Mouse (Mus musculus) gastrocnemius, adult 8-10 months (tissue): ENCODE measurements at regions not wholly inside any gene's neighbourhood (a gene's known extent, or its start where the extent isn't known, plus 50 kb on each side); places are given as distances from the start of the nearest gene placed in this dataset.

Source experiments
- DNase-seq, 2 experiments: peaks; one replicate each; pipeline ENCODE4 v3.0.0; 2022; ENCODE audit warnings: low spot score in 2 of 2

DNA sequence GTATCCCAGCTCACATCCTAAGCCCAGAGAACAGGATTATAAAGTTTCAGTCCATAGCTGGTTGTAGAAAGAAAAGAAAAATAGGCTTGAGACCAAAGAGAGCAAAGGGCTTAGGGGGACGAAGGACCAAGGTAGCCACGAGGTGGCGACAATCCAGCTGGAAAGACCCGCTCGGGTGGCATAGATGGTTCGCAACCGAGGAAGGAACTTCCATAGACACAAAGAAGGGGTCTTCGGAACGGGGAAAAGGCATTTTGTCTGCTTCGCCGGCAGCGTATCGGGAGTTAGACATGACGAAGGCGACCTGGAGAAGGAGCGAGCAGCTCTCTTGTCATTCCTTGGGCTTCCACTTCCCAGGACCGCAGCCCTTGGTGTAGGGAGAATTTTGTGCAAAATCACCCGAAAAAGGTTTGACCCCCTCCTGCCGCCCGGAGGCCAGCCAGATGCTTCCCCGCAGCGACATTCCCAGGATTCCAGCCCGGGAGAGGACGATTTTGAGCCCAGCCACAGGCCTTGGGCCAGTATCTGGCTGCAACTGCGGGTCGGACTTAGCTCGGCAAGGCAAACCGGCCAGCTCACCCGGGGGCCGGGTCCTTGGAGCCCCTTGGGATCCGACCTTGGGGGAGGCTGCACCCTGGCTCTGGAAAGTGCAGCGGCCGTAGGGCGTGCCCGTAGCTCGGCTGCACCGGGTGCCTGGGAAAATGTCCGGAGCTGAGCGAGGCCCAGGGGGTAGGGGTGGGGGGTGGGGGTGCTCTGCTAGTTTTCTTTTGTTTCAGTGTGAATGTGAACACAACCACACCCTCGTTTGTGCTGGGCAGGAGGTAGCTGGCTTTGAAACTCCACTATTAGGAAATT, 184.5 kb upstream of the Foxn2 start:
- DNase-seq: peak; percentile 60 to 71

DNA sequence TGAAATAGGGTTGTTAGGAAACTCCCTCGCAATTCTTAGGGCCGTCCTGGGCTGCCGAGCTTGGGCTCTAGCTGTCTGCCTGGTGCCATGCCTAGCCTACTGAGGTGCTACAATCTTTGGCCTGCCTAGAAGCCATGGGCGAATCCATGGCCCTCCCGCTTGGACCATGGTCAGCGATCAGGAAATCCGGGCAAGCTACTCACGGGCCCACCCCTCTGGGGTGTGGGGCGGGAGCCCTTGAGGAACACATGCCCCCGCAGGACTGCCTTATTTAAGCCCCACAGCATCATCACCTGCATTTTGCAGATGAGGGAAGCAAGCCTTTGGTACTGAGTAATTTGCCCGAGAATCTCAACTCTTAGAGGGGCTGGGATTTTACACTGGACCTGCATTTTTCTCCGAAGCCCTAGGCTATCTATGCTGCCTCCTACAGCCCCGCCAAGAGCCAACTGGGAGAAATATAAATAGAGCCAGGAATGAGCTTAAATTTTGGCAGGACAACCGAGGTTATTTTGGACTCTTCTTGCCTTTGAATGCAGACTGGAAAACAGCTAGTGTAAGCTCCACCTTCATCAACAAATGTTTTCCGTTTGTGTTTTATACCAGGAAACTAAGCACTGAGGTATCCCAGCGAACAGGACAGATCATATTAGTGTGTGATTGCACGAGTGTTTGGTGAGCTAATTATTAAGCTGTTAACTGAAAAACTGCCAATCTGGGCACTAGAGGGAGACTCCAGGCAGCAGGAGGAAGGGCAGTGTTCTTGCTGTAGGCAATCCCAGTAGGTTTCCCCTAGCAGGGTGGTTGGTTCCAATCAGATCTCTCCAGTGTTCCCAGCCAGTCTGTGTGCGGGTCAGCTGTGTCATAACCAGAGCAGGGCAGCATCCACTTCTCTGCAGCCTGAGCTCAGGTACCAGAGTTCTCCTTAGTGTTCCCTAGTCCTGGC, 183.6 kb upstream of the Foxn2 start:
- peak; percentile 63 to 68 for DNase-seq

DNA sequence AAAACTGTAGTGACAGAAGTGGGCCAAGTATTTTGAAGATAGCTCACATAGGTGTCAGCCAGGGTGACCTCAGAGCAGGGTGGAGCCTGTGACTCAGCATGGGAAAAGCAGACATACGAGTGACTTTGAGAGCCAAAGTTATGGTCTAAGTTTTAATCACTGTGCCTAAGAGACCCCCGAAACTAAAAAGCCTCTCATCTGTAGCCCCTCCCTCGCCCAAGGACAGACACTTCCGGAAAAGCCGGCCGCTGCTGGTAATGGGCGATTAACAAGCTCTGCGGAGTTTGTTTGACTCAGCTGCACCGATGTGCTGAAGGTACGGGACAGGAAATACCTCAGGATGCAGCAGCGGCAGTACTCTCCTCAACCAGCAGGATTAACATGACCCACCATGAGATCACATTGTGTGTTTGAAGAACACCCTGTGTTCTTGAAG, 182.1 kb upstream of the Foxn2 start:
- DNase-seq: peak in 1 of 2 experiments; percentile 13

DNA sequence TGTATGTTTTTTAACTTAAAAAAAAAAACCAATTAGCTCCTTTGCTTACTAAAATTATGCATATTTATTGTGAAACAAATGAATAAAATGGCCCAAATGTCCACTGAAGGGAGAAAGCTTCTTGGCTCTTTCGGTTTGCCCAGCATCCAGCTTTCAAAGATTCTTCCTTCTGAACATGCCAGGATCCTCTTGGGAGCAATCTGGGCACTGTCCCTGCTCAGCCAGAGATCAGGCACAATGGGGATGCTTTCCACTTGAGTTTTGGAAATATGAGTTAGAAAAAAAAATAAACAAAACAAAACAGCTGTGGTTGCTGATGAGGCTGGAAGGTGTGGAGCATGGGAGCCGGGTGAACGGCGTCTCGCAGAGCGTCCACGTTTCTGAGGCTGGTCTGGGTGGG, 180.3 kb upstream of the Foxn2 start:
- DNase-seq: peak in 1 of 2 experiments; percentile 18

DNA sequence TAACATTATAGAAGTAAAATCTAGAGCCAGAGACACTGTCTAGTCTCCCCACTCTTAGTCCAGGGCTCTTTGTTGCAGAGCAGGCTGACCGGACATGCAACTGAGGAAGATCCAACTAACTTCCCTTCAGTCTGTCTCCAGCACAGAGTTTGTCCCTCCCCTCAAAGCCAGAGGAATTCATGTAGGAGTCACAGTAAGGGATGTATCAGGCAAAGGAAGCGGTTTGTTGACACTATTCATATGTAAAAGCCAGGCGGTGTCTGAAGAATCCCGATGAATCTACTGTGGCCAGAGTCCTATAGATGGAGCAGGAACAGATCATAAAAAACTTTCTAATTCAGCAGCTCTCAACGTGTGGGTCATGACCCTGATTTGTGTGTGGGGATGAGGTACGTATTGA, 179.7 kb upstream of the Foxn2 start:
- DNase-seq: no peak

DNA sequence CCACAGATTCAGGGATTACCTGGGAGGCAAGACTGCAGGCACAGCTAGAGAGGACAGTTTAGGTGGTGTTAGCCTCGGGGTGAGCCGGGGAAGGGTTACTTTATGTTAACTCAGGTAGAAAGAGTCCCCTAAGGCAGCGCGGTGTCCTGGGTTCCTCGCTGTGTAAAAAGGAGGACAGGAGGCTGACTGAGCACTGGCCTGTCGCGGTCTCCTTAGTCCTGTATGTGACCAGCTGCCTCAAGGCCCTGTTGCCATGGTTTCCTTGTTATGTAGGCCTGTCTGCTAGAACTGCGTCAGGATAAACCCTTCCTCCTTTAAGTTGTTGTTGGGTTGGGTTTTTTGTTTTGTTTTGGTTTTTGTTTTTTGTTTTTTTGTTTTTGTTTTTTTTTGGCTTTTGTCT, 179.0 kb upstream of the Foxn2 start:
- no peak for DNase-seq

DNA sequence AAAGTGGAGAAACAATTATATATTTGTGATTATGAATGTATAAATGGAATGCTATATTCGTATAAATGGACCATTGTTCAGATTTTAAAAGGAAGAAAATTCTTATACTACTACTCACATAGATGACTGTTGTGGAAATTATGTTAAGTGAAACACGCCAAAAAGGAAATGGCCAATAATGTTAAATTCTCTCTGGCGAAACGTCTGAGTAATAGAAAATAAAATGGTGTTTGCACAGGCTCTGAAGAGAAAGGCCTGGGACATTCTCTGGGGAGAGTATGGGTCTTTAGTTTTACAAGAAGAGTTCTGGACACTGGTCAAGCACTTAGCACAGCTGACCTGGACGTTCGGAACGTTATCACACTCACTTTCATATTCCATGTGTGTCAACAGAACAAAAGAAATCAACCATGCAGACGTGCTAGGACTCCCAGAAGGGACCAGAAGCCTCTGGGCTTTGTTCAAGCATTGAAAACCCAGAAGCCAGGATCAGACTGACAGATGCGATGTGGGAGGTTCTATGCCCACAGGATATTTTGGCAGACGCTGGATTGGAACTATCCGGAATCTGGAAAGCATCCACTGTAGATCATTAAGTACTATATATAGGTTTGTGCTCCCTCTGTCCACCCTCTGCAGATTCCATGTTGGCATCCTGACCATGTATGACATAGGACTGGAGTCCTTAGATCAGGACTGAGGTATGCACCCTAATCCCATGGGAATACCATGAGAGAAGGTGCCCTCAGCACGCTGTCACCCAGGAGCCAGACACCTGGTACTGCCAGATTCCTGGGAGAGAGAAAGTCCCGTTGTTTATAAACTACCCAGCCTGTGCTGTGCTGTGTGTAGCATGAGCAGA, 178.0 kb upstream of the Foxn2 start:
- DNase-seq: no peak

DNA sequence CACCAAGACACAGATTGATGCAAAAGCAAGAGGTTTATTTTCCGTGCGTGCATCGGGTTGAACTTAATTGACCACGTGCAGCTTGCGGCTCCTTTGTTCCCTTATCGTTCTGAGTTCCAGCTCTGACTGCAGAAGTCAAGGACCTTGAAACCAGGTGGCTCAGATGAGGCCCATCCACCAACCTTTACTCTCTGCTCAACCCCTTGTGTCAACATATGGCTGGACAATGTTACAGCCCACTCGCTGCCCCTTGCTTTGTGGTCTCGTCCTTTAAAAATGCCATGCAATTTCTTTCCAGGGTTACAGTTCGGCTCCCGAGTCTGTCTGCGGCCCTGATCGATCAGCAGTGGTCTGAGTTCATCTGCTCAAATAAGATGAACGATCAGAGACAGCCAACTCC, 175.2 kb upstream of the Foxn2 start:
- DNase-seq: no peak

DNA sequence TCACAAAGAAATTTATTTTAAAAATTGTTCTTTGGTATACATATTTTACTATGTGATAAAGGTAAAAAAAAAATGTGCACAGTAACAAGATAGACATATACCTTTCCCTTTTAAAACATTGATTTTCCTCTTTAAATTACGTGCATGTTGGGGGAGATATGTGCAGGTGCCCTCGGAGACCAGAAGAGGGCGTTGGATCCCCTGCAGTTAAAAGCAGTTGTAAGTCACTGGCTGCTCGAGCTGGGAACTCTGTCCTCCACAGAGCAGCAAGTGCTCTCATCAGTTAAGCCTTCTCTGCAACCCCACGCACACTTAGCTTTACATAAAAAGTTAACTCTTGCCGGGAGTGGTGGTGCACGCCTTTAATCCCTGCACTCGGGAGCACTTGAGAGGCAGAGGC, 172.3 kb upstream of the Foxn2 start:
- DNase-seq: no peak

DNA sequence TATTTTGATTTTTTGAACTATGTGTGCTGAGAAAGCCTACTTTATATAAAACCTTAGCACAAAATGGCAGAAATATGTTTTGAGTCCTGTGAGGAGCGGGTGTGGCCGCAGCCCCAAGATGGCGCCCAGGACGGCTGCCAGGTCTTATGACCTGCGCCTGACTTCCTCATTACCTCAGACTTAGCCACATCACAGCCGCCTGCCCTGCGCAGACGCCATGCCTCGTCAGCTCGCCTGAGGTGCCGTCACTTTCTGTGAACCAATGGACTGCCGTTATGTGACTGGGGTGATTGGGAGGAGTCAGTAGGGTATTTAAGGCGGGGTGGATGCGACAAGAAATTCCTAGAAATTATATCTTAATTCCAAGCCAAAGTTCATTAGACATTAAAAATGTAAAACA, 171.7 kb upstream of the Foxn2 start:
- DNase-seq: no peak

DNA sequence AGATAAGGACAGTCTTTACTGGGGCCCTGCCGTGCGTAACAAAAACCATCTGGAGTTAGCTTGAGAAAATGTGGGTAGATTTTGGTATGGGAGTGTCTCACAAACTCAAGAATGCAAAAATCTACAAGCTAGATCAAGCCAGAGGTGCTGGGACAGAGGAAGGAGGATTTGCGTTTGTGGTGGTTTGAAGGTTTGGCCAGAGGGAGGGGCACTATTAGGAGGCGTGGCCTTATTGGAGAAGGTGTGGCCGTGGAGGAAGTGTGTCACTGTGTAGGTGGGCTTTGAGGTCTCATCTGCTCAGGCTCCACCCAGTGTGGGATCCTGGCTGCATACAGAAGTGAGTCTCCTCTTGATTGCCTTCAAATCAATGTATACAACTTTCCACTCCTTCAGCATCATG, 169.6 kb upstream of the Foxn2 start:
- DNase-seq: no peak

DNA sequence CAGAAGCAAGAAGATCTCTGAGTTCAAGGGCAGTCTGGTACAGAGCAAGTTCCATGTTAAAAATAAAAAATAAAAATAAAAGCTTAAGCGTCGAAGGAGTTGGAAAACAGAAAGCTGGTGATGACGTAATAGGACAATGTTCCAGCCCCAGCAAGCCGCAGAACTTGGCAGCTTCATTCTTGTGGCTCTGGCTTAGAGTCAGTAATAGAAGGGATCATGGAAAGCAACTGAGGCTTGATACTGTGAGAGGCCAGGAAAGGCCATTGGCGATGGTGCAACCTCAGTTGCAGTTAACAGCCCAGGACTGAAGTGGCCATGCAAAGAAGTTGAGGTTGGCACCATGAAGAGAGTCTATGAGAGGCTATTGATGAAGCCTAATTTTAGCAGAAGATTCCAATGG, 168.3 kb upstream of the Foxn2 start:
- no peak for DNase-seq

DNA sequence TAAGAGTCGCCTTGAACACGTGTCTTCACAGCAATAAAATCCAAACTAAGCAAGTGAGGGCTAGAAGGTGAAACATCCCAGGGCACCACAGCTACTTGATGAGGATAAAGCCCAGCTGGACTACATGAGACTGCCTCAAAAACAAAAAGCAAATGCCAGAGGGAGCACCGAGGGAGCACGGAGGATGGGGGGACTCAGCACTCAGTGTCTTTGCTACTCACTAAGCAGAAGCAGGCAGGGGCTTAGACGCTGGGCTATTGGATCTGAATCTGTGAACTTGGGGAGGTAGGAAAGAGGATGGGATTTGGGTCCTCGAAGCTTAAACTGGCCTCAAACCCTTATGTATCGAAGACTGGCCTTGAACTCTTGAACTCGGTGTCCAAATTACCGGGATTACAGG, 167.0 kb upstream of the Foxn2 start:
- DNase-seq: no peak

DNA sequence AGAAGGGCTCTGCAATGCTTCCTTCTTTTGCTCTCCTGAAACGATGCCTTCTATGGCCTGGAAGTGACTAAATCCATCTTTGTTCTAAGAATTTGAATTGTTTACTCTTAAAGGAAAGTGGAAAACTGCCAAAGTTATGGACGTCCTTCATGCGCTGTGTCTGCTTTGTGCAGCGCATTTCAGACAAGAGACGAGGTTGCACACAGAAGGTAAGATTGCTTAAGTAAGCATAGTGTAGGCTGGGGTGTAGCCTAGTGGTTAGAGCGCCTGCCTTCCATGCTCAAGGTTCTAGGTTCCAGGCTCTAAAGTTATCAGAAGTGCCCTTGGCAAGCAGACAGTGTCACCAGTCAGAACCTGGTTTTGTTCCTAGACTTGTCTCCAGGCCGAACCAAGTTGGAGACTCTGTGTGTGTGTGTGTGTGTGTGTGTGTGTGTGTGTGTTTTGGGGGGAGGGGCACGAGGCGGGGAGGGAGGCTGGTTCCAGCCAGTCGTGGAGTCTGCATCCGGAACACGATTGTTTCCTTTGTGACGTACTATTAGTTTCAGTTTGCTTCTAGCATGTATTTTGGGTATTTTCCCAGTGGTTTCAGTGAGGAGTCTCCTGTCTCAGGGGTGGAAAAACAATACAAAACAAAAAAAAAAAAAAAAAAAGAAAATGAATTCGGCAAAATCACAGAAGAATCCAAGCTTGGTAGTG, 166.4 kb upstream of the Foxn2 start:
- no peak for DNase-seq

DNA sequence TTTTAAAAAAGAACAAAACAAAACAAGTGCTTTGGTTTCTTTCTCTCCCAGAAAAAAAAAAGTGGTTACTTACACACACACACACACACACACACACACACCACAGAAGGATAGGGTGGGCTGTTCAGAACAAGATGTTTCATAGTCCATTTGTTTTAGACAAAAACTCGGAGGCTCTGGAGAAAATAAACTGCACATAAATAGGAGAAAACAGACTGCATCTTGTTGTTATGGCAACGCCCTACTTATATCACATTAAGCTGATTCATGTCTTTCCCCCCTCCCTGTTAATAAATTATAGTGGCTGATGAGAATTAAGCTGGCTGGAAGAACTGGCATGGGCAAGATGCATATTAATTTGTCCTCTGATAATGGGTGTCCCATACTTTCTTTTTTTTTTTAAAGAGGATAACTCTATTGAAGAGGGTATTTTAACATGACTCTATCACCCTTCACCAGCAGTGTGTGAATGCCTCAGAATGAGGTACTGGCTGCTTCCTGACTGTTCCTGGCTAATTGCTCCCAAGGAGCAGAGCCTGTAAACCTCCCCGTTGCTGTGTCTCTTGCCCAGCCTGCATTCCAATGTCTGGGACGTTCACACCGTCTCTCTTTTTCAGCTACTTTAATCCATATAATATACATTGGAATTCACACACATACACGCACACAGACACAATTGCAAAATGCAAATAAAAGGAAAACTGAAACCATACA, 165.6 kb upstream of the Foxn2 start:
- DNase-seq: no peak

DNA sequence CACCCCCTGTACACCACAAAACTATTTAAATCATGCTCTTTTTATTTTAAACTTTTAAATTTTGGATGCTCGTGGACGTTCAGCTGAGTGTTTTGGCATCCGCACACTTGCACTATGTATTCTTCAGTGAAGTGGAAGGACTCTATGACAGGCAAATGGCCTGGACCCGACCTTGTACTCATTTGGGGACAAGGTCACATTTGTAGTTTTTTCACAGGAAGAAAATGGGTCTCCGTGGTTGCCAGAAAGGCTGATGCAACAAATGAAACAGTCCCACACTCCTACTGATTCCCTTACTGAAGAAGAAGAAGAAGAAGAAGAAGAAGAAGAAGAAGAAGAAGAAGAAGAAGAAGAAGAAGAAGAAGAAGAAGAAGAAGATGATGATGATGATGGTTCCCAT, 160.9 kb upstream of the Foxn2 start:
- no peak for DNase-seq

DNA sequence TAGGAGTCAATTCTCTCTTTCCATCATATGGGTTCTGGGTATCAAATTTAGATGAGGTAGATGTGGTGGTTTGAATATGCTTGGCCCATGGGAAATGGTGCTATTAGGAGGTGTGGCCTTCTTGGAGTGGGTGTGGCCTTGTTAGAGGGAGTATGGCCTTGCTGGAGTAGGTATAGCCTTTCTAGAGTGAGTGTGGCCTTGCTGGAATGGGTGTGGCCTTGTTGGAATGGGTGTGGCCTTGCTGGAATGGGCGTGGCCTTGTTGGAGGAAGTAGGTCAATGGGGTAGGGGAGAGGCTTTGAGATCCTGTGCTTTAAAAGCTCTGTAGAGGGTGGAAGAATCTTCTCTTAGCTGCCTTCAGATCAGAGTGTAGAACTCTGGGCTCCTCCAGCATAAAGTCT, 157.8 kb upstream of the Foxn2 start:
- DNase-seq: no peak

DNA sequence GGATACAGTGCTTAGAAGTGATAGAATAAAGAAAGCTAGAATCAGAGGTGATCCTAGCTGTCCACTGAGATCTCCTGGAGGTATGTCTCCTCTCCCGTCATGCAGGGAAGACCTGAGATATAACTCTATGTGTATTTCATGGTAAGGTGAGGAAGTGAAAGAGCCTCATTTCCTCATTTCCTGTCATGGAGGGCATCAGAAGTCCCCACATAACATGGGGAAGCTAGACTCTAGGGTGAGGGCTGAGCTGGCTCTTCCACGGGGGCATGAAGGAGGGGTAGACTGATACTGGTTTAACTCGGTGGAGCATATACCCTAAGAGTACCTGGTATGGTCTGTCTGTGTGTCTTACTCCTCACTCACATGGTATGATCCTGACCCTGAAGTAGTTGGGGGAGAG, 156.0 kb upstream of the Foxn2 start:
- DNase-seq: no peak

DNA sequence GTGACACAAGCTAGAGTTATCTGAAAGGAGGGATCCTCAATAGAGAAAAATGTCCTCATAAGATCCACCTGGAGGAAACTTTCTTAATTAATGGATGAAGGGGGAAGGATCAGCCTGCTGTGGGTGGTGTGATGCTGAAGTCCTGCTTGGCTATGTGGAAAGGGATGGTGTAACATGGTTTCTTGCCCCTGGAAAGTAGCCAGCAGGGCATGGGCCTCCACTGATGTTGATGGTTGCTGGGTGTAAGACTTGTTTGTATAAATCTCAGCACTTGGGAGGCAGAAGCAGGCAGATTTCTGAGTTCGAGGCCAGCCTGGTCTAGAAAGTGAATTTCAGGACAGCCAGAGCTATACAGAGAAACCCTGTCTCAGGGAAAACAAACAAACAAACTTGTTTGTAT, 152.7 kb upstream of the Foxn2 start:
- DNase-seq: no peak

DNA sequence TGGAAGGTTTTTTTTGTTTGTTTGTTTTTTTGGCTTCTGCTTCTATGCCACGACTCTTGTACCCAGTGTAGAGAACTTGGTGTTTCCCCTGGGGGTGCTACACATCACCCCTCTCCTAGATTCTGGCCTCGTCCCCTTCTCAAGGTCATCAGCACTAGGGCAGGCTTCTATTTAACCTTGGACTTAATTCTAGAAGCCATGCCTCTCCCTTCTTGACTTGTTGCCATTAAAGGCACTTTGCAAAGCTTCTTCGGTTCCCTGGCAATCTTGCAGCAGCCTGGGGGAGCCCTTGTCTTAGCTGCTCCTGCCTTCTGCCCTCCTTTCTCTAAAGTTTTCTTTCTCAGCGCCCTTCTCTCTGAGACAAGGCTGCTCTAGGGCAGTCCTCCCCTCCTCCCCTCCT, 143.0 kb upstream of the Foxn2 start:
- no peak for DNase-seq
